Mouse (Mus musculus) midbrain, embryonic 14.5 days (tissue): ENCODE data around the gene Etnk2. TPM values are rescaled to one million over a fixed set of nuclear protein-coding genes. Genes with fewer than 3 reads are reported as not detected.

Source experiments
- ATAC-seq: fragments of 200-750 bp; cut with Nextera tagmentation; 2 replicates; pipeline ENCODE4 v1.8.0; 2017; ENCODE audit warnings: moderate number of reproducible peaks, moderate library complexity; ENCODE audit not compliant: low FRiP score, low TSS enrichment
- DNase-seq: peaks from one replicate; pipeline ENCODE4 v3.0.0-alpha.2; 2015
- H3K27ac ChIP-seq: fragments of 300-500 bp; sonication (generic); replicated peaks from 2 replicates; pipeline ENCODE4 v1.5.1; 2014; ENCODE audit warnings: mild to moderate bottlenecking, low read depth, low read length, moderate library complexity
- H3K27me3 ChIP-seq: fragments of 300-500 bp; sonication (generic); 2 replicates; pipeline ENCODE4 v1.6.1; 2014; ENCODE audit warnings: low read length, control low read depth, mixed read lengths; ENCODE audit not compliant: control insufficient read depth, insufficient read depth
- H3K36me3 ChIP-seq: fragments of 300-500 bp; sonication (generic); 2 replicates; pipeline ENCODE4 v1.6.1; 2014; ENCODE audit warnings: low read length, control low read depth; ENCODE audit not compliant: control insufficient read depth, insufficient read depth
- H3K4me1 ChIP-seq: fragments of 300-500 bp; sonication (generic); 2 replicates; pipeline ENCODE4 v1.6.1; 2014; ENCODE audit warnings: mild to moderate bottlenecking, antibody characterized with exemption, low read length, control low read depth; ENCODE audit not compliant: control insufficient read depth, insufficient read depth
- H3K4me2 ChIP-seq: fragments of 300-500 bp; sonication (generic); 2 replicates; pipeline ENCODE4 v1.6.1; 2014; ENCODE audit warnings: mild to moderate bottlenecking, low read length, moderate library complexity
- H3K4me3 ChIP-seq: fragments of 300-500 bp; sonication (generic); replicated peaks from 2 replicates; pipeline ENCODE4 v1.5.1; 2014; ENCODE audit warnings: low read depth, low read length
- H3K9ac ChIP-seq: fragments of 300-500 bp; sonication (generic); replicated peaks from 2 replicates; pipeline ENCODE4 v1.6.1; 2014; ENCODE audit warnings: mild to moderate bottlenecking, low read length, moderate library complexity
- H3K9me3 ChIP-seq: fragments of 300-500 bp; sonication (generic); 2 replicates; pipeline ENCODE4 v1.6.1; 2016; ENCODE audit warnings: low read length, control low read depth, mixed read lengths; ENCODE audit not compliant: control insufficient read depth
- WGBS: fragments of 180-500 bp; shearing (Covaris S2); extraction: QIAGEN DNeasy Blood & Tissue Kit; methylation state at CpG from one replicate; pipeline ENCODE4 v1.1.7; 2014; 5-methylcytosine and 5-hydroxymethylcytosine counted together
- polyA plus RNA-seq: library from polyadenylated mRNA; unstranded; fragments of >200 nt; fragmentation: Nextera tagmentation; extraction: Ambion mirVana; gene quantifications from 2 replicates; pipeline ENCODE4 v1.2.1, GENCODE M21; 2014

Gene Etnk2
- polyA plus RNA-seq, 1 experiment from 2014 or later: 11.2 TPM

GRCm38 (mm10) chr1:133356330-133356729 is 7.0 kb upstream of the Etnk2 start:
- Histone ChIP-seq H3K27ac (no peak overlapping the region), H3K9me3 (no peaks in the 10 kb centered on the region), H3K4me1 (0 out of 2 replicates have a peak, but pooled peaks cover 2% of the 10 kb centered on the region), H3K4me2 (no peak overlapping the region), H3K9ac (no peak overlapping the region), H3K36me3 (no peaks in the 10 kb centered on the region), H3K27me3 (no peaks in the 10 kb centered on the region), H3K4me3 (no peak overlapping the region)
- no peak for ATAC-seq
- WGBS: 77% methylated on average over 8 of the region's 8 CpGs
- DNase-seq: no peak

GRCm38 (mm10) chr1:133361006-133361405 is 2.4 kb upstream of the Etnk2 start:
- Histone ChIP-seq H3K27me3 (peaks cover 13% of the 10 kb centered on the region), H3K4me1 (no peaks in the 10 kb centered on the region), H3K9me3 (no peaks in the 10 kb centered on the region), H3K4me3 (no peak overlapping the region), H3K4me2 (no peak overlapping the region), H3K36me3 (no peaks in the 10 kb centered on the region), H3K27ac (no peak overlapping the region), H3K9ac (no peak overlapping the region)
- 90% methylated on average over 6 of the region's 6 CpGs for WGBS
- DNase-seq: no peak
- no peak for ATAC-seq

- Histone ChIP-seq H3K4me3 (no peak overlapping the region), H3K27ac (no peak overlapping the region), H3K9me3 (no peaks in the 10 kb centered on the region), H3K9ac (no peak overlapping the region), H3K4me2 (no peak overlapping the region), H3K4me1 (no peaks in the 10 kb centered on the region), H3K36me3 (no peaks in the 10 kb centered on the region), H3K27me3 (peaks cover 13% of the 10 kb centered on the region)
- WGBS: 92% methylated on average over 5 of the region's 5 CpGs
- DNase-seq (no peak), ATAC-seq (no peak)
Measured at GRCm38 (mm10) chr1:133362103-133362502, 1.3 kb upstream of the Etnk2 start.

GRCm38 (mm10) chr1:133364022-133364630 is 754 bp downstream of the Etnk2 start:
- H3K27me3 ChIP-seq: peaks cover 13% of the 10 kb centered on the region
- no peaks in the 10 kb centered on the region for H3K36me3 ChIP-seq
- DNase-seq: peak; percentile 50
- no peaks in the 10 kb centered on the region for H3K9me3 ChIP-seq
- H3K4me1 ChIP-seq: peaks cover 8% of the 10 kb centered on the region; the same call in 1 of the 2 replicates
- 2% methylated on average over 27 of the region's 27 CpGs for WGBS
- H3K4me2 ChIP-seq: peak overlapping the region; percentile 96
- peak overlapping the region; percentile 74 for H3K9ac ChIP-seq
- peak overlapping the region; percentile 65 for H3K4me3 ChIP-seq
- peak overlapping the region; percentile 55; the same call in 1 of the 2 replicates for H3K27ac ChIP-seq
- ATAC-seq: no peak

GRCm38 (mm10) chr1:133364890-133365289 is 1.5 kb downstream of the Etnk2 start:
- Histone ChIP-seq H3K36me3 (no peaks in the 10 kb centered on the region), H3K4me2 (peak overlapping the region; percentile 96; the same call in 1 of the 2 replicates), H3K4me3 (no peak overlapping the region), H3K27me3 (peaks cover 13% of the 10 kb centered on the region), H3K9me3 (no peaks in the 10 kb centered on the region), H3K27ac (no peak overlapping the region), H3K4me1 (peaks cover 8% of the 10 kb centered on the region; the same call in 1 of the 2 replicates), H3K9ac (no peak overlapping the region)
- ATAC-seq (no peak), DNase-seq (no peak)
- WGBS: 49% methylated on average over 2 of the region's 2 CpGs

GRCm38 (mm10) chr1:133366951-133367605 is 3.7 kb downstream of the Etnk2 start:
- WGBS: 56% methylated on average over 10 of the region's 10 CpGs
- no peak overlapping the region for H3K4me2 ChIP-seq
- no peaks in the 10 kb centered on the region for H3K9me3 ChIP-seq

GRCm38 (mm10) chr1:133367606-133368488 is 4.5 kb downstream of the Etnk2 start:
- no peak overlapping the region for H3K4me2 ChIP-seq
- no peak for ATAC-seq

More at GRCm38 (mm10) chr1:133366951-133367605, 3.7 kb downstream of the Etnk2 start:
- Histone ChIP-seq H3K27ac (no peak overlapping the region), H3K4me1 (peaks cover 8% of the 10 kb centered on the region; the same call in 1 of the 2 replicates), H3K27me3 (peaks cover 13% of the 10 kb centered on the region), H3K9ac (no peak overlapping the region), H3K4me3 (no peak overlapping the region), H3K36me3 (no peaks in the 10 kb centered on the region)
- ATAC-seq (no peak), DNase-seq (no peak)

GRCm38 (mm10) chr1:133368644-133369043 is 5.3 kb downstream of the Etnk2 start:
- no peak overlapping the region for H3K27ac ChIP-seq
- peaks cover 14% of the 10 kb centered on the region; the same call in 1 of the 2 replicates for H3K4me1 ChIP-seq
- ATAC-seq: no peak
- H3K4me2 ChIP-seq: no peak overlapping the region
- H3K36me3 ChIP-seq: no peaks in the 10 kb centered on the region
- WGBS: 59% methylated on average over 10 of the region's 10 CpGs
- H3K27me3 ChIP-seq: peaks cover 13% of the 10 kb centered on the region
- no peaks in the 10 kb centered on the region for H3K9me3 ChIP-seq
- H3K4me3 ChIP-seq: no peak overlapping the region
- DNase-seq: no peak
- no peak overlapping the region for H3K9ac ChIP-seq

More at GRCm38 (mm10) chr1:133367606-133368488, 4.5 kb downstream of the Etnk2 start:
- peak; percentile 42 for DNase-seq
- Histone ChIP-seq H3K4me1 (peaks cover 14% of the 10 kb centered on the region; the same call in 1 of the 2 replicates), H3K27me3 (peaks cover 13% of the 10 kb centered on the region), H3K9me3 (no peaks in the 10 kb centered on the region), H3K36me3 (no peaks in the 10 kb centered on the region), H3K27ac (no peak overlapping the region), H3K9ac (no peak overlapping the region), H3K4me3 (no peak overlapping the region)
- WGBS: 8% methylated on average over 11 of the region's 11 CpGs
